Comparison of ENCODE assay signal across 23 mouse cellular contexts in the genomic region with DNA sequence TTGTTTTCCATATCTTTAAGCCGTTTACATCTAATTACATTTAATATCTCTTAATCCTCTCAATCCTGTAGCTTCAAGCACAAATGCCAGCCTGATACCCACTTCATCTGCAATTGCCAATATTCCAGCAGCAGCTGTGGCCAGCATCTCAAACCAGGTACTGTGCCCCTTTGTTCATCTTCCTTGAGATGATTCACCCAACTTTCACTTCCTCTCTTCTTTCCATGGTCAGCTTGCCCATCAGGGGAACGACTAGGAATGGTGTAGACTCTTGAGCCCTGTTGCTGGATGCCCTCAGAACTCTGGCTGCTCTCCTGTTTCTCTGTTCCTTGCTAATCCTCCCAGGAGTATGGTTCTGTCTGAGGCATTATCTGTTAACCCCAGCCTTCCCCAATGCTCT. TPM values are rescaled to one million over a fixed set of nuclear protein-coding genes. Genes with fewer than 3 reads are reported as not detected.
DNase-seq lines count a peak whose midpoint lies in the region; ATAC-seq and TF ChIP-seq lines count a peak whose summit lies in the region.
"Had no signal": no experiment of that assay in that cellular context is flagged by ENCODE, and none has a peak within 500 bp of the region (broad histone marks: within the 10 kb centered on the region; RNA-seq: fewer than 3 reads in every experiment).

No protein-coding gene starts in this region.

- TF ChIP-seq RAD21 in CH12.LX (IDR thresholded peaks at IDR 0.05; ENCODE audit: low read depth, low read length) = no peak

- no peak overlapping the region for H3K4me2 ChIP-seq in midbrain, embryonic 11.5 days
- H3K4me2 ChIP-seq in midbrain, embryonic 14.5 days (ENCODE audit: low read length) = no peak overlapping the region
- H3K4me2 ChIP-seq in CH12.LX (ENCODE audit: insufficient read depth, low read depth, poor library complexity, severe bottlenecking) = no peak overlapping the region

- TF ChIP-seq CTCF in CH12.LX (conservative IDR thresholded peaks at IDR 0.05 in 1 of 2, IDR thresholded peaks at IDR 0.05 in 1 of 2; ENCODE audit: low read depth in 2 of 2, low read length in 2 of 2) = no peak

- H3K79me2 ChIP-seq in CH12.LX (replicated peaks; ENCODE audit: control insufficient read depth, extremely low read depth, insufficient read depth, poor library complexity, severe bottlenecking) = no peaks in the 10 kb centered on the region

- in situ Hi-C loops in CH12.LX (cut with MboI; ENCODE audit: low pct_ligation_motif_present, low pct_unique_long_range_greater_than_20kb, low sequenced_read_pairs) = no loop called here

- no peak for ATAC-seq in midbrain, embryonic 11.5 days (ENCODE audit: low FRiP score)
- ATAC-seq in midbrain, embryonic 14.5 days (ENCODE audit: low FRiP score, low TSS enrichment) = no peak
- ATAC-seq in granulocyte monocyte progenitor cell, adult 5-6 weeks (replicated peaks; ENCODE audit: poor library complexity, severe bottlenecking) = peak; percentile 59
- ATAC-seq: activated CD4-positive, CD25-positive, alpha-beta regulatory T cell, adult 4 months; CD4-positive, CD25-positive, alpha-beta regulatory T cell, adult 4 months; Patski had no signal

- no peaks in the 10 kb centered on the region for H3K4me1 ChIP-seq in midbrain, embryonic 11.5 days (ENCODE audit: control insufficient read depth, insufficient read depth, low read length)
- H3K4me1 ChIP-seq in midbrain, embryonic 14.5 days (ENCODE audit: control insufficient read depth, insufficient read depth, low read length) = no peaks in the 10 kb centered on the region
- peaks cover 0 to 6% of the 10 kb centered on the region in 2 experiments; a peak in 2 of 4 replicates for H3K4me1 ChIP-seq in CH12.LX (ENCODE audit: control insufficient read depth in 1 of 2, insufficient read depth in 2 of 2)

- peak; percentile 65 for TF ChIP-seq EP300 in CH12.LX (IDR thresholded peaks at IDR 0.05; ENCODE audit: low read length)

- H3K36me3 ChIP-seq in midbrain, embryonic 11.5 days (ENCODE audit: control insufficient read depth, insufficient read depth, low read length) = peaks cover 5% of the 10 kb centered on the region; the same call in 1 of the 2 replicates
- H3K36me3 ChIP-seq in midbrain, embryonic 14.5 days (ENCODE audit: control insufficient read depth, insufficient read depth, low read length) = peaks cover 41% of the 10 kb centered on the region
- H3K36me3 ChIP-seq in CH12.LX (replicated peaks in 1 of 2; ENCODE audit: control insufficient read depth in 1 of 2, insufficient read depth in 1 of 2, low read length in 1 of 2) = peaks cover 26 to 65% of the 10 kb centered on the region in 2 experiments

- 88% methylated on average over 2 of the region's 2 CpGs for WGBS in midbrain, embryonic 11.5 days
- WGBS in midbrain, embryonic 14.5 days = 79% methylated on average over 2 of the region's 2 CpGs

- DNase-seq in midbrain, embryonic 11.5 days (ENCODE audit: low spot score, missing footprints) = peak; percentile 45
- DNase-seq in midbrain, embryonic 14.5 days = no peak
- peak; percentile 34 for DNase-seq in retina, postnatal 1 day
- DNase-seq in retina, embryonic 14.5 days (ENCODE audit: low spot score) = no peak
- DNase-seq in CH12.LX (ENCODE audit: extremely low read depth) (no peak), MN1 (ENCODE audit: low spot score) (no peak)
- DNase-seq in B cell, adult 2 months = no peak
- DNase-seq: adrenal gland, adult 2 months; adrenal gland, adult 8-10 months; adrenal gland, postnatal 10 days; adrenal gland, postnatal 14 days; adrenal gland, postnatal 25 days; adrenal gland, postnatal 36 days; cerebellum, adult 11 months; cerebellum, adult 11-12 months; cerebellum, adult 18-20 months; cerebellum, adult 2 months; cerebellum, adult 8-10 months had no signal

- dilution Hi-C loops in CH12.LX (cut with MboI; ENCODE audit: extremely low pct_ligation_motif_present, extremely low pct_unique_long_range_greater_than_20kb, low sequenced_read_pairs) = no loop called here

- H3K9ac ChIP-seq in midbrain, embryonic 11.5 days (ENCODE audit: low read length) = no peak overlapping the region
- no peak overlapping the region for H3K9ac ChIP-seq in midbrain, embryonic 14.5 days (replicated peaks; ENCODE audit: low read length)
- no peak overlapping the region for H3K9ac ChIP-seq in CH12.LX (ENCODE audit: insufficient read depth, low read depth)

- H3K27ac ChIP-seq in midbrain, embryonic 11.5 days (ENCODE audit: low read depth, low read length) = no peak overlapping the region
- no peak overlapping the region for H3K27ac ChIP-seq in midbrain, embryonic 14.5 days (replicated peaks; ENCODE audit: low read depth, low read length)
- no peak overlapping the region for H3K27ac ChIP-seq in CH12.LX (ENCODE audit: insufficient read depth, low read depth)

- H3K27me3 ChIP-seq in midbrain, embryonic 11.5 days (ENCODE audit: control insufficient read depth, insufficient read depth, low read length) = no peaks in the 10 kb centered on the region
- no peaks in the 10 kb centered on the region for H3K27me3 ChIP-seq in midbrain, embryonic 14.5 days (ENCODE audit: control insufficient read depth, insufficient read depth, low read length)
- no peaks in the 10 kb centered on the region for H3K27me3 ChIP-seq in CH12.LX (replicated peaks)
- H3K27me3 ChIP-seq: Patski had no signal

- H3K9me3 ChIP-seq in midbrain, embryonic 11.5 days (ENCODE audit: control insufficient read depth, low read length) = no peaks in the 10 kb centered on the region
- H3K9me3 ChIP-seq in midbrain, embryonic 14.5 days (ENCODE audit: control insufficient read depth, low read length) = no peaks in the 10 kb centered on the region
- H3K9me3 ChIP-seq in CH12.LX (replicated peaks; ENCODE audit: low read length) = no peaks in the 10 kb centered on the region
- H3K9me3 ChIP-seq: G1E had no signal

- TF ChIP-seq POLR2A in CH12.LX (IDR thresholded peaks at IDR 0.05; ENCODE audit: low read depth, low read length) = no peak

- no peak overlapping the region for H3K4me3 ChIP-seq in midbrain, embryonic 11.5 days (ENCODE audit: low read depth, low read length)
- H3K4me3 ChIP-seq in midbrain, embryonic 14.5 days (replicated peaks; ENCODE audit: low read depth, low read length) = no peak overlapping the region
- H3K4me3 ChIP-seq in CH12.LX (replicated peaks in 1 of 3; ENCODE audit: low read depth in 2 of 3, low read length in 2 of 3, poor library complexity in 1 of 3) = no peak overlapping the region

TF ChIP-seq in CH12.LX, 34 proteins besides CTCF, POLR2A, EP300 and RAD21:
- no peak for TF ChIP-seq MYC (IDR thresholded peaks at IDR 0.05; ENCODE audit: low read depth, low read length)
- no peak for TF ChIP-seq USF1 (IDR thresholded peaks at IDR 0.05; ENCODE audit: low read depth, low read length)
- TF ChIP-seq PAX5 (IDR thresholded peaks at IDR 0.05; ENCODE audit: low read length) = no peak
- no peak for TF ChIP-seq MAZ (IDR thresholded peaks at IDR 0.05; ENCODE audit: low read depth, low read length)
- TF ChIP-seq RCOR1 (conservative IDR thresholded peaks at IDR 0.05; ENCODE audit: low read depth, low read length) = no peak
- TF ChIP-seq UBTF (IDR thresholded peaks at IDR 0.05; ENCODE audit: low read depth, low read length) = no peak
- no peak for TF ChIP-seq HCFC1 (IDR thresholded peaks at IDR 0.05; ENCODE audit: low read depth, low read length)
- TF ChIP-seq ZKSCAN1 (IDR thresholded peaks at IDR 0.05; ENCODE audit: borderline replicate concordance, low read depth, low read length) = no peak
- TF ChIP-seq KAT2A (IDR thresholded peaks at IDR 0.05; ENCODE audit: insufficient replicate concordance, low read length) = no peak
- peak; percentile 55; the same call in 1 of the 2 replicates for TF ChIP-seq IRF4 (IDR thresholded peaks at IDR 0.05; ENCODE audit: low read depth, low read length)
- 0 out of 2 replicates have a peak, but pooled peaks have one; percentile 30 for TF ChIP-seq JUN (IDR thresholded peaks at IDR 0.05; ENCODE audit: insufficient read depth, low read depth, low read length)

RNA-seq across cellular contexts. Expression of a gene that starts 42.7 kb away (rescaled TPM):
- 3.5 and 4.5 TPM in 2 replicates for polyA plus RNA-seq in midbrain, embryonic 11.5 days (2014; fragmentation: Nextera tagmentation; extraction: Ambion mirVana)
- 5.2 and 5.6 TPM in 2 replicates for polyA plus RNA-seq in midbrain, embryonic 14.5 days (2014; fragmentation: Nextera tagmentation; extraction: Ambion mirVana)
- total RNA-seq in CH12.LX (2012; rRNA removed) = 6.2 and 8.6 TPM in 2 replicates
- 3.7 and 3.8 TPM in 2 replicates for total RNA-seq in CH12.LX (2014; rRNA removed)
- polyA plus RNA-seq in CH12.LX (2012; ENCODE audit: insufficient read length, low read depth) = 4.9 and 5.5 TPM in 2 replicates
- total RNA-seq in granulocyte monocyte progenitor cell, adult 5-6 weeks (2014; fragmentation: Nextera tagmentation) = 2.9 and 4.4 TPM in 2 replicates
- total RNA-seq in granulocyte monocyte progenitor cell, adult 5-6 weeks (2017) = 5.1 and 15.0 TPM in 2 replicates

RNA-seq across cellular contexts. Expression of a gene that starts 50.8 kb away (rescaled TPM):
- polyA plus RNA-seq in midbrain, embryonic 11.5 days (2014; fragmentation: Nextera tagmentation; extraction: Ambion mirVana) = 26.4 and 26.8 TPM in 2 replicates
- polyA plus RNA-seq in midbrain, embryonic 14.5 days (2014; fragmentation: Nextera tagmentation; extraction: Ambion mirVana) = 12.8 and 15.7 TPM in 2 replicates
- total RNA-seq in CH12.LX (2012; rRNA removed) (24.4 and 28.6 TPM in 2 replicates), CH12.LX (2014; rRNA removed) (27.4 and 31.0 TPM in 2 replicates)
- polyA plus RNA-seq in CH12.LX (2012; ENCODE audit: insufficient read length, low read depth) = 50.0 and 54.8 TPM in 2 replicates
- total RNA-seq in granulocyte monocyte progenitor cell, adult 5-6 weeks (2014; fragmentation: Nextera tagmentation) = 37.0 and 42.0 TPM in 2 replicates
- 37.1 and 38.9 TPM in 2 replicates for total RNA-seq in granulocyte monocyte progenitor cell, adult 5-6 weeks (2017)

Comparison
In these comparisons a context has a peak if more than half of its experiments do, and no peak if none do; other contexts are left out.
1. DNase-seq: peak in midbrain, embryonic 11.5 days (single experiment) and retina, postnatal 1 day (single experiment); none in midbrain, embryonic 14.5 days (single experiment), retina, embryonic 14.5 days (single experiment), CH12.LX (single experiment), B cell, adult 2 months (0 of 2) and MN1 (single experiment).